ENCODE assay signal across 8 mouse cellular contexts in the genomic region with DNA sequence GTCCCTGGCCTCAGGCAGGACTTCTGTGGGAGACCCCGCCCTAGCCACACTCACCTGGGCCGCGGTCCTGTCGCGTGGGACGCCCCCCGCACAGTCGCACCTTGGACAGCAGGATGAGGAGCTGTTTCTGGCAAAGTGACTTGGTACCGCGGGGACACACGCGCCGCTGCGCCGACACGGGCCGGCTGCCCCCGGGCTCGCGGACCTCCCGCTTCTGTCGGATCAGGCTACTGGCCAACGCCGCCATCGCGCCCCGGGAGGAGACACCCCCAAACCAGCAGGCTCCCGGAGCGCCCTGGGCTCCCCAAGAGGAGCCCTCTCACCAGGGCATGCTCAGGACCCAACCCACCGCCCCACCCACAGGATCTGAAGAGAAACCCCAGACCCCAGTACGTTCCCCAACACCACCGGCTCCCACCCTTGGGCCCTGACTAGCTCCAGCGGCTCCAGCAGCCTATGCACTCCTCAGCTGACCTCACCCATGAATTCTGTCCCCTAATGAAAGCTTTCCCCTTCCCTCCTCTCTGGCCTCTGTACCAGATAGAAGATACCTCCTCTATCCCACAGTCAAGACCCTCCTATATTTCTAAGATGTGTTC. TPM values are rescaled to one million over a fixed set of nuclear protein-coding genes. Genes with fewer than 3 reads are reported as not detected.
DNase-seq lines count a peak whose midpoint lies in the region; ATAC-seq and TF ChIP-seq lines count a peak whose summit lies in the region.

A gene (minus strand): TSS at position 479 of the 599 bp plus-strand sequence.

- no peaks in the 10 kb centered on the region for H3K79me2 ChIP-seq in macrophage (ENCODE audit: inconsistent target)

- H3K9me3 ChIP-seq in intestine, embryonic 16.5 days (ENCODE audit: control insufficient read depth, low read length) = no peaks in the 10 kb centered on the region

- peak within 1 kb of the TSS; percentile 50 for H3K4me3 ChIP-seq in thymus, adult 2 months (ENCODE audit: control insufficient read depth, insufficient read depth, low read length)
- H3K4me3 ChIP-seq in intestine, embryonic 16.5 days (ENCODE audit: low read length) = peak within 1 kb of the TSS; percentile 64
- H3K4me3 ChIP-seq in macrophage (ENCODE audit: inconsistent target) = peak within 1 kb of the TSS; percentile 10; the same call in 1 of the 2 replicates

- H3K4me2 ChIP-seq in intestine, embryonic 16.5 days (ENCODE audit: low read depth, low read length) = peak within 1 kb of the TSS; percentile 98

- peaks cover 36% of the 10 kb centered on the region for H3K4me1 ChIP-seq in thymus, adult 2 months (replicated peaks; ENCODE audit: control insufficient read depth, insufficient read depth, low read length)
- peaks cover 54% of the 10 kb centered on the region for H3K4me1 ChIP-seq in intestine, embryonic 16.5 days (ENCODE audit: control insufficient read depth, insufficient read depth, low read length)

- ATAC-seq in frontal cortex, adult (ENCODE audit: low TSS enrichment) = no peak
- no peak for ATAC-seq in intestine, embryonic 16.5 days
- ATAC-seq in monocyte, adult 5-6 weeks (replicated peaks; ENCODE audit: insufficient number of reproducible peaks, low FRiP score, low TSS enrichment, poor library complexity, severe bottlenecking) = no peak

- no peaks in the 10 kb centered on the region for H3K36me3 ChIP-seq in thymus, adult 2 months (ENCODE audit: control insufficient read depth, insufficient read depth, low read length)
- H3K36me3 ChIP-seq in intestine, embryonic 16.5 days (ENCODE audit: control insufficient read depth, insufficient read depth, low read length) = no peaks in the 10 kb centered on the region
- no peaks in the 10 kb centered on the region for H3K36me3 ChIP-seq in macrophage (ENCODE audit: inconsistent target)

- DNase-seq in frontal cortex, adult 2 months (ENCODE audit: extremely low spot score in 1 of 2, low spot score in 1 of 2) = no peak
- no peak for DNase-seq in thymus, adult 2 months
- no peak for DNase-seq in thymus, postnatal 10 days (ENCODE audit: low spot score in 2 of 2)
- no peak for DNase-seq in frontal cortex, postnatal 10 days (ENCODE audit: low spot score in 2 of 2)

- peaks cover 20% of the 10 kb centered on the region; the same call in 1 of the 2 replicates for H3K27me3 ChIP-seq in thymus, adult 2 months (ENCODE audit: control insufficient read depth, insufficient read depth, low read length)
- H3K27me3 ChIP-seq in intestine, embryonic 16.5 days (replicated peaks; ENCODE audit: control insufficient read depth, insufficient read depth, low read length) = 0 out of 2 replicates have a peak, but pooled peaks cover 5% of the 10 kb centered on the region

- TF ChIP-seq POLR2A in thymus, adult 2 months (IDR thresholded peaks at IDR 0.05; ENCODE audit: control insufficient read depth, extremely low read depth, insufficient read depth, low read length, poor library complexity) = no peak

- WGBS in thymus, adult 2 months = 9% methylated on average over 33 of the region's 33 CpGs
- WGBS in intestine, embryonic 16.5 days = 2% methylated on average over 32 of the region's 33 CpGs
- WGBS in macrophage (ENCODE audit: missing documents) = 11% methylated on average over 11 of the region's 33 CpGs

- no peak for TF ChIP-seq CTCF in thymus, adult 2 months (IDR thresholded peaks at IDR 0.05; ENCODE audit: borderline replicate concordance, control insufficient read depth, extremely low read depth, insufficient read depth, low read length, poor library complexity)

- no peak within 1 kb of the TSS for H3K27ac ChIP-seq in thymus, adult 2 months (ENCODE audit: control insufficient read depth, insufficient read depth, low read length)
- peak within 1 kb of the TSS; percentile 89 for H3K27ac ChIP-seq in intestine, embryonic 16.5 days (ENCODE audit: low read length)
- no peak within 1 kb of the TSS for H3K27ac ChIP-seq in macrophage

- peak within 1 kb of the TSS; percentile 82 for H3K9ac ChIP-seq in intestine, embryonic 16.5 days (ENCODE audit: low read depth, low read length)

RNA-seq across cellular contexts. Expression of the gene that starts here (rescaled TPM):
- 18.4 and 22.0 TPM in 2 replicates for polyA plus RNA-seq in frontal cortex, adult 2 months (2012; rRNA removed)
- 1.7 and 2.4 TPM in 2 replicates for polyA plus RNA-seq in thymus, adult 2 months (2012; rRNA removed)
- polyA plus RNA-seq in intestine, embryonic 16.5 days (2015; fragmentation: Nextera tagmentation; extraction: Ambion mirVana) = 1.3 and 1.4 TPM in 2 replicates
- 1 to 10 TPM in 12 of 26 experiments, under 1 TPM in 8, not detected in 6; 0.22 to 2.7 (median 1.1) TPM for total RNA-seq in macrophage (2018; cell fraction: chromatin; rRNA removed)
- total RNA-seq in macrophage (2018; cell fraction: cytosol; rRNA removed) = 1 to 10 TPM in 10 of 26 experiments, under 1 TPM in 16; 0.30 to 1.5 (median 0.81) TPM
- total RNA-seq in macrophage (2018; cell fraction: nucleus; rRNA removed) = 1 to 10 TPM in 11 of 26 experiments, under 1 TPM in 14, not detected in 1; 0.24 to 7.0 (median 0.85) TPM
- 0.69 to 2.7 TPM (median 2.3 TPM) in 3 replicates for polyA plus RNA-seq in macrophage (2018)
- total RNA-seq in monocyte, adult 5-6 weeks (2017) = 0.64 TPM in 1 of 3 replicates, not detected in the others

Comparison
In these comparisons a context has a peak if more than half of its experiments do, and no peak if none do; other contexts are left out.
1. H3K4me3 ChIP-seq: peak in every context shown above with its lines; median percentile 64 in intestine, embryonic 16.5 days; 50 in thymus, adult 2 months; 10 in macrophage.